Mouse (Mus musculus) liver, embryonic 11.5 days (tissue): ENCODE data around the gene Pkn2. TPM values are rescaled to one million over a fixed set of nuclear protein-coding genes. Genes with fewer than 3 reads are reported as not detected.

ENCODE experiments used
- ATAC-seq: fragments of 200-750 bp; cut with Nextera tagmentation; replicated peaks from 2 replicates; pipeline ENCODE4 v1.8.0; 2017; ENCODE audit warnings: moderate number of reproducible peaks, mild to moderate bottlenecking, moderate TSS enrichment, moderate library complexity; ENCODE audit not compliant: low FRiP score
- DNase-seq: peaks from one replicate; pipeline ENCODE4 v3.0.0-alpha.2; 2017; ENCODE audit warnings: low spot score
- H3K27ac ChIP-seq: fragments of 300-500 bp; sonication (generic); 2 replicates; pipeline ENCODE4 v1.5.1; 2014; ENCODE audit warnings: mild to moderate bottlenecking, low read depth, low read length, control low read depth
- H3K27me3 ChIP-seq: fragments of 300-500 bp; sonication (generic); replicated peaks from 2 replicates; pipeline ENCODE4 v1.6.1; 2014; ENCODE audit warnings: low read length, mixed read lengths; ENCODE audit not compliant: control insufficient read depth, insufficient read depth
- H3K36me3 ChIP-seq: fragments of 300-500 bp; sonication (generic); 2 replicates; pipeline ENCODE4 v1.6.1; 2014; ENCODE audit warnings: mild to moderate bottlenecking, low read length, moderate library complexity, mixed read lengths; ENCODE audit not compliant: control insufficient read depth, insufficient read depth
- H3K4me1 ChIP-seq: fragments of 300-500 bp; sonication (generic); replicated peaks from 2 replicates; pipeline ENCODE4 v1.6.1; 2014; ENCODE audit warnings: low read length, mixed read lengths; ENCODE audit not compliant: control insufficient read depth, insufficient read depth
- H3K4me2 ChIP-seq: fragments of 300-500 bp; sonication (generic); 2 replicates; pipeline ENCODE4 v1.6.1; 2014; ENCODE audit warnings: mild to moderate bottlenecking, control low read depth, moderate library complexity
- H3K4me3 ChIP-seq: fragments of 300-500 bp; sonication (generic); 2 replicates; pipeline ENCODE4 v1.5.1; 2014; ENCODE audit warnings: low read depth, low read length, control low read depth
- H3K9ac ChIP-seq: fragments of 300-500 bp; sonication (generic); 2 replicates; pipeline ENCODE4 v1.6.1; 2014; ENCODE audit warnings: low read depth, low read length, control low read depth
- H3K9me3 ChIP-seq: fragments of 300-500 bp; sonication (generic); 2 replicates; pipeline ENCODE4 v1.6.1; 2016; ENCODE audit warnings: low read length, inconsistent platforms, mixed read lengths; ENCODE audit not compliant: control insufficient read depth
- WGBS: fragments of 180-500 bp; shearing (Covaris S2); extraction: QIAGEN DNeasy Blood & Tissue Kit; methylation state at CpG from one replicate; pipeline ENCODE4 v1.1.7; 2014; 5-methylcytosine and 5-hydroxymethylcytosine counted together
- polyA plus RNA-seq: library from polyadenylated mRNA; unstranded; fragments of >200 nt; fragmentation: Nextera tagmentation; extraction: Ambion mirVana; gene quantifications from 2 replicates; pipeline ENCODE4 v1.2.1, GENCODE M21; 2014

The Pkn2 gene
- polyA plus RNA-seq, 1 experiment from 2014 or later, result 42.7 TPM

- Histone ChIP-seq H3K9me3 (no peaks in the 10 kb centered on the region), H3K4me2 (no peak overlapping the region), H3K36me3 (no peaks in the 10 kb centered on the region), H3K9ac (no peak overlapping the region), H3K27ac (no peak overlapping the region), H3K4me3 (no peak overlapping the region), H3K4me1 (peaks cover 8% of the 10 kb centered on the region), H3K27me3 (no peaks in the 10 kb centered on the region)
- WGBS, result 81% methylated on average over 4 of the region's 4 CpGs
- no peak for DNase-seq
- ATAC-seq, result no peak
Measured at GRCm38 (mm10) chr3:142855961-142856472, 25.8 kb downstream of the Pkn2 start.

GRCm38 (mm10) chr3:142852911-142853310 lies 28.9 kb downstream of the Pkn2 start:
- no peak overlapping the region for H3K9ac ChIP-seq
- no peak overlapping the region for H3K27ac ChIP-seq
- H3K4me3 ChIP-seq, result no peak overlapping the region
- H3K4me2 ChIP-seq, result no peak overlapping the region
- no peaks in the 10 kb centered on the region for H3K27me3 ChIP-seq
- ATAC-seq (no peak), DNase-seq (no peak)
- peaks cover 8% of the 10 kb centered on the region for H3K4me1 ChIP-seq
- no peaks in the 10 kb centered on the region for H3K9me3 ChIP-seq
- WGBS, result 94% methylated on average over 3 of the region's 3 CpGs
- no peaks in the 10 kb centered on the region for H3K36me3 ChIP-seq

GRCm38 (mm10) chr3:142851631-142852030 lies 30.2 kb downstream of the Pkn2 start:
- H3K9me3 ChIP-seq, result no peaks in the 10 kb centered on the region
- DNase-seq (no peak), ATAC-seq (no peak)
- no peaks in the 10 kb centered on the region for H3K36me3 ChIP-seq
- H3K9ac ChIP-seq, result no peak overlapping the region
- H3K4me2 ChIP-seq, result no peak overlapping the region
- H3K4me3 ChIP-seq, result no peak overlapping the region
- no peaks in the 10 kb centered on the region for H3K27me3 ChIP-seq
- peaks cover 3% of the 10 kb centered on the region for H3K4me1 ChIP-seq
- no peak overlapping the region for H3K27ac ChIP-seq
- WGBS, result 90% methylated on average over 3 of the region's 3 CpGs

- no peak for ATAC-seq
Measured at GRCm38 (mm10) chr3:142839961-142840360, 41.8 kb downstream of the Pkn2 start.

GRCm38 (mm10) chr3:142834761-142835160 lies 47.0 kb downstream of the Pkn2 start:
- 59% methylated on average over 4 of the region's 4 CpGs for WGBS
- no peak overlapping the region for H3K4me2 ChIP-seq
- no peak overlapping the region for H3K4me3 ChIP-seq
- H3K36me3 ChIP-seq, result peaks cover 4% of the 10 kb centered on the region
- H3K9ac ChIP-seq, result no peak overlapping the region
- H3K27me3 ChIP-seq, result no peaks in the 10 kb centered on the region
- ATAC-seq, result peak; percentile 86
- H3K27ac ChIP-seq, result no peak overlapping the region
- no peaks in the 10 kb centered on the region; the same call in 1 of the 2 replicates for H3K4me1 ChIP-seq
- H3K9me3 ChIP-seq, result no peaks in the 10 kb centered on the region
- no peak for DNase-seq

More at GRCm38 (mm10) chr3:142839961-142840360, 41.8 kb downstream of the Pkn2 start:
- Histone ChIP-seq H3K36me3 (peaks cover 4% of the 10 kb centered on the region), H3K27ac (no peak overlapping the region), H3K9ac (no peak overlapping the region), H3K27me3 (no peaks in the 10 kb centered on the region), H3K9me3 (no peaks in the 10 kb centered on the region), H3K4me2 (no peak overlapping the region), H3K4me3 (no peak overlapping the region), H3K4me1 (no peaks in the 10 kb centered on the region)
- 84% methylated on average over 4 of the region's 4 CpGs for WGBS
- DNase-seq, result no peak

- Histone ChIP-seq H3K27me3 (no peaks in the 10 kb centered on the region), H3K9ac (no peak overlapping the region), H3K4me1 (no peaks in the 10 kb centered on the region; the same call in 1 of the 2 replicates), H3K27ac (no peak overlapping the region), H3K36me3 (peaks cover 4% of the 10 kb centered on the region), H3K4me2 (no peak overlapping the region), H3K4me3 (no peak overlapping the region), H3K9me3 (no peaks in the 10 kb centered on the region)
- DNase-seq (no peak), ATAC-seq (no peak)
- 80% methylated on average over 4 of the region's 4 CpGs for WGBS
Measured at GRCm38 (mm10) chr3:142834024-142834423, 47.8 kb downstream of the Pkn2 start.

GRCm38 (mm10) chr3:142832910-142833309 lies 48.9 kb downstream of the Pkn2 start:
- H3K27me3 ChIP-seq, result no peaks in the 10 kb centered on the region
- ATAC-seq, result no peak
- peaks cover 8% of the 10 kb centered on the region for H3K36me3 ChIP-seq
- H3K9me3 ChIP-seq, result no peaks in the 10 kb centered on the region
- no peak overlapping the region for H3K4me3 ChIP-seq
- WGBS, result 93% methylated on average over 3 of the region's 3 CpGs
- H3K4me1 ChIP-seq, result no peaks in the 10 kb centered on the region; the same call in 1 of the 2 replicates
- DNase-seq, result no peak
- H3K4me2 ChIP-seq, result no peak overlapping the region
- H3K9ac ChIP-seq, result no peak overlapping the region
- no peak overlapping the region for H3K27ac ChIP-seq

- Histone ChIP-seq H3K9ac (no peak overlapping the region), H3K27ac (no peak overlapping the region), H3K36me3 (peaks cover 7% of the 10 kb centered on the region; the same call in 1 of the 2 replicates), H3K4me2 (no peak overlapping the region), H3K9me3 (no peaks in the 10 kb centered on the region), H3K4me1 (no peaks in the 10 kb centered on the region), H3K4me3 (no peak overlapping the region), H3K27me3 (no peaks in the 10 kb centered on the region)
- 96% methylated on average over 4 of the region's 4 CpGs for WGBS
- no peak for ATAC-seq
- no peak for DNase-seq
Measured at GRCm38 (mm10) chr3:142826449-142827146, 55.2 kb downstream of the Pkn2 start.

- no peak overlapping the region for H3K4me3 ChIP-seq
- no peaks in the 10 kb centered on the region for H3K9me3 ChIP-seq
- no peaks in the 10 kb centered on the region for H3K27me3 ChIP-seq
- peaks cover 7% of the 10 kb centered on the region; the same call in 1 of the 2 replicates for H3K36me3 ChIP-seq
- H3K4me1 ChIP-seq, result no peaks in the 10 kb centered on the region
- no peak for DNase-seq
- ATAC-seq, result no peak
- no peak overlapping the region for H3K9ac ChIP-seq
- H3K4me2 ChIP-seq, result no peak overlapping the region
- 100% methylated on average over 1 of the region's 1 CpGs for WGBS
- H3K27ac ChIP-seq, result no peak overlapping the region
Measured at GRCm38 (mm10) chr3:142823606-142824005, 58.2 kb downstream of the Pkn2 start.
